ENCODE assay signal across 14 mouse cellular contexts in genomic region chr7:109825293-109825692, GRCm38 (mm10). TPM values are rescaled to one million over a fixed set of nuclear protein-coding genes. Genes with fewer than 3 reads are reported as not detected.
DNase-seq lines count a peak whose midpoint lies in the region; ATAC-seq and TF ChIP-seq lines count a peak whose summit lies in the region.
"Had no signal": no experiment of that assay in that cellular context is flagged by ENCODE, and none has a peak within 500 bp of the region (broad histone marks: within the 10 kb centered on the region; RNA-seq: fewer than 3 reads in every experiment).

No protein-coding gene starts in this region.

- no peak for TF ChIP-seq POLR2A in lung, adult 2 months (IDR thresholded peaks at IDR 0.05; ENCODE audit: borderline replicate concordance, extremely low read depth, low read depth, low read length)

- no peak overlapping the region for H3K27ac ChIP-seq in forebrain, embryonic 14.5 days (ENCODE audit: low read depth, low read length)
- H3K27ac ChIP-seq in forebrain, embryonic 10.5 days, result no peak overlapping the region
- H3K27ac ChIP-seq in stomach, embryonic 15.5 days, result peak overlapping the region; percentile 33
- H3K27ac ChIP-seq in midbrain, embryonic 13.5 days, result no peak overlapping the region
- H3K27ac ChIP-seq in midbrain, embryonic 10.5 days (replicated peaks), result no peak overlapping the region
- H3K27ac ChIP-seq: left cerebral cortex, adult 2 months had no signal

- peak; percentile 44; the same call in 1 of the 2 replicates for ATAC-seq in forebrain, embryonic 14.5 days
- peak; percentile 10; the same call in 1 of the 2 replicates for ATAC-seq in stomach, embryonic 15.5 days (ENCODE audit: insufficient read depth, low FRiP score, low read depth)
- ATAC-seq in midbrain, embryonic 13.5 days, result no peak
- ATAC-seq: inflammation-experienced regulatory T-cells, adult 6 months had no signal

- no peak overlapping the region for H3K9ac ChIP-seq in forebrain, embryonic 14.5 days (ENCODE audit: low read length)
- no peak overlapping the region for H3K9ac ChIP-seq in stomach, embryonic 15.5 days
- H3K9ac ChIP-seq in midbrain, embryonic 13.5 days (replicated peaks), result no peak overlapping the region

- H3K4me2 ChIP-seq in forebrain, embryonic 14.5 days (ENCODE audit: low read length), result no peak overlapping the region
- H3K4me2 ChIP-seq in stomach, embryonic 15.5 days, result peak overlapping the region; percentile 5; the same call in 1 of the 2 replicates
- H3K4me2 ChIP-seq in midbrain, embryonic 13.5 days (replicated peaks), result no peak overlapping the region

- no peak for TF ChIP-seq CTCF in lung, adult 2 months (IDR thresholded peaks at IDR 0.05; ENCODE audit: insufficient read depth, low read length)

- H3K36me3 ChIP-seq in forebrain, embryonic 14.5 days (ENCODE audit: control insufficient read depth, insufficient read depth, low read length), result no peaks in the 10 kb centered on the region
- H3K36me3 ChIP-seq in forebrain, embryonic 10.5 days (replicated peaks), result no peaks in the 10 kb centered on the region
- H3K36me3 ChIP-seq in stomach, embryonic 15.5 days, result no peaks in the 10 kb centered on the region
- H3K36me3 ChIP-seq in midbrain, embryonic 13.5 days, result no peaks in the 10 kb centered on the region
- peaks cover 3% of the 10 kb centered on the region; the same call in 1 of the 2 replicates for H3K36me3 ChIP-seq in midbrain, embryonic 10.5 days

- H3K27me3 ChIP-seq in forebrain, embryonic 14.5 days (replicated peaks; ENCODE audit: control insufficient read depth, insufficient read depth, low read length), result no peaks in the 10 kb centered on the region
- peaks cover 43% of the 10 kb centered on the region for H3K27me3 ChIP-seq in forebrain, embryonic 10.5 days (ENCODE audit: poor library complexity, severe bottlenecking)
- no peaks in the 10 kb centered on the region for H3K27me3 ChIP-seq in stomach, embryonic 15.5 days (replicated peaks)
- H3K27me3 ChIP-seq in midbrain, embryonic 13.5 days, result 0 out of 2 replicates have a peak, but pooled peaks cover 3% of the 10 kb centered on the region
- H3K27me3 ChIP-seq in midbrain, embryonic 10.5 days (ENCODE audit: low read depth, poor library complexity, severe bottlenecking), result peaks cover 16% of the 10 kb centered on the region; the same call in 1 of the 2 replicates

- H3K4me1 ChIP-seq in forebrain, embryonic 14.5 days (ENCODE audit: control insufficient read depth, insufficient read depth, low read length), result no peaks in the 10 kb centered on the region
- no peaks in the 10 kb centered on the region for H3K4me1 ChIP-seq in forebrain, embryonic 10.5 days
- no peaks in the 10 kb centered on the region; the same call in 1 of the 2 replicates for H3K4me1 ChIP-seq in lung, adult 2 months (ENCODE audit: control insufficient read depth, insufficient read depth, low read length)
- peaks cover 5% of the 10 kb centered on the region; the same call in 1 of the 2 replicates for H3K4me1 ChIP-seq in stomach, embryonic 15.5 days
- no peaks in the 10 kb centered on the region for H3K4me1 ChIP-seq in midbrain, embryonic 13.5 days (replicated peaks)
- no peaks in the 10 kb centered on the region for H3K4me1 ChIP-seq in midbrain, embryonic 10.5 days
- H3K4me1 ChIP-seq: megakaryocyte, embryonic 14.5 days had no signal

- WGBS in forebrain, embryonic 14.5 days, result 74% methylated on average over 14 of the region's 14 CpGs
- 90% methylated on average over 14 of the region's 14 CpGs for WGBS in forebrain, embryonic 10.5 days
- 50% methylated on average over 14 of the region's 14 CpGs for WGBS in lung, adult 2 months
- 46% methylated on average over 14 of the region's 14 CpGs for WGBS in stomach, embryonic 15.5 days
- WGBS in midbrain, embryonic 13.5 days, result 87% methylated on average over 14 of the region's 14 CpGs
- 88% methylated on average over 14 of the region's 14 CpGs for WGBS in midbrain, embryonic 10.5 days

- H3K4me3 ChIP-seq in forebrain, embryonic 14.5 days (ENCODE audit: low read depth, low read length), result no peak overlapping the region
- no peak overlapping the region for H3K4me3 ChIP-seq in forebrain, embryonic 10.5 days
- H3K4me3 ChIP-seq in lung, adult 2 months (replicated peaks; ENCODE audit: extremely low read depth, low read depth, low read length), result no peak overlapping the region
- no peak overlapping the region for H3K4me3 ChIP-seq in stomach, embryonic 15.5 days (replicated peaks)
- H3K4me3 ChIP-seq in midbrain, embryonic 13.5 days (replicated peaks), result no peak overlapping the region
- H3K4me3 ChIP-seq in midbrain, embryonic 10.5 days, result no peak overlapping the region
- H3K4me3 ChIP-seq: left cerebral cortex, adult 2 months; megakaryocyte, embryonic 14.5 days; myocyte had no signal

- DNase-seq in forebrain, embryonic 14.5 days (ENCODE audit: low spot score), result peak; percentile 49
- DNase-seq in forebrain, embryonic 10.5 days (ENCODE audit: extremely low spot score, low spot score), result no peak
- peak; percentile 5 to 6 for DNase-seq in right cerebral cortex, adult 2 months (ENCODE audit: low spot score in 2 of 2)
- no peak for DNase-seq in right cerebral cortex, postnatal 10 days (ENCODE audit: low spot score in 2 of 2)
- peak; percentile 9 for DNase-seq in lung, adult 2 months
- no peak for DNase-seq in midbrain, embryonic 10.5 days (ENCODE audit: low spot score)
- DNase-seq: liver; spleen, adult 18-20 months had no signal

- no peaks in the 10 kb centered on the region for H3K9me3 ChIP-seq in forebrain, embryonic 14.5 days (replicated peaks; ENCODE audit: control insufficient read depth, low read length)
- H3K9me3 ChIP-seq in forebrain, embryonic 10.5 days, result no peaks in the 10 kb centered on the region
- no peaks in the 10 kb centered on the region for H3K9me3 ChIP-seq in stomach, embryonic 15.5 days
- no peaks in the 10 kb centered on the region for H3K9me3 ChIP-seq in midbrain, embryonic 13.5 days
- no peaks in the 10 kb centered on the region for H3K9me3 ChIP-seq in midbrain, embryonic 10.5 days (replicated peaks)
- H3K9me3 ChIP-seq: megakaryocyte, embryonic 14.5 days had no signal

RNA-seq across cellular contexts. Expression of gene Scube2, which starts 40.2 kb away (rescaled TPM):
- 0.38 and 0.89 TPM in 2 replicates for polyA plus RNA-seq in forebrain, embryonic 14.5 days (2014; fragmentation: Nextera tagmentation; extraction: Ambion mirVana)
- polyA plus RNA-seq in forebrain, embryonic 10.5 days (2016; fragmentation: Nextera tagmentation; extraction: Ambion mirVana), result 1.4 and 1.8 TPM in 2 replicates
- polyA plus RNA-seq in lung, adult 2 months (2012; rRNA removed), result 16.7 and 21.8 TPM in 2 replicates
- 1.5 TPM in 2 replicates for polyA plus RNA-seq in stomach, embryonic 15.5 days (2015; fragmentation: Nextera tagmentation; extraction: Ambion mirVana)
- 1.5 and 1.7 TPM in 2 replicates for polyA plus RNA-seq in midbrain, embryonic 13.5 days (2015; fragmentation: Nextera tagmentation; extraction: Ambion mirVana)
- 3.8 and 6.7 TPM in 2 replicates for polyA plus RNA-seq in midbrain, embryonic 10.5 days (2016; fragmentation: Nextera tagmentation; extraction: Ambion mirVana)
- polyA plus RNA-seq: inflammation-experienced regulatory T-cells, adult 6 months; myocyte had no signal

RNA-seq across cellular contexts. Expression of gene Nrip3, which starts 43.5 kb away (rescaled TPM):
- 4.5 and 6.8 TPM in 2 replicates for polyA plus RNA-seq in forebrain, embryonic 14.5 days (2014; fragmentation: Nextera tagmentation; extraction: Ambion mirVana)
- 0.56 and 0.87 TPM in 2 replicates for polyA plus RNA-seq in forebrain, embryonic 10.5 days (2016; fragmentation: Nextera tagmentation; extraction: Ambion mirVana)
- 0.05 and 0.22 TPM in 2 replicates for polyA plus RNA-seq in lung, adult 2 months (2012; rRNA removed)
- 0.95 and 1.5 TPM in 2 replicates for polyA plus RNA-seq in stomach, embryonic 15.5 days (2015; fragmentation: Nextera tagmentation; extraction: Ambion mirVana)
- 2.0 and 2.2 TPM in 2 replicates for polyA plus RNA-seq in midbrain, embryonic 13.5 days (2015; fragmentation: Nextera tagmentation; extraction: Ambion mirVana)
- polyA plus RNA-seq in midbrain, embryonic 10.5 days (2016; fragmentation: Nextera tagmentation; extraction: Ambion mirVana), result 1.5 and 2.0 TPM in 2 replicates

Comparison
In these comparisons a context has a peak if more than half of its experiments do, and no peak if none do; other contexts are left out.
1. DNase-seq: peak in forebrain, embryonic 14.5 days (single experiment), right cerebral cortex, adult 2 months (2 of 2) and lung, adult 2 months (single experiment); none in forebrain, embryonic 10.5 days (single experiment), right cerebral cortex, postnatal 10 days (0 of 2) and midbrain, embryonic 10.5 days (single experiment).